ENCODE assay signal across 9 mouse cellular contexts in the genomic region with DNA sequence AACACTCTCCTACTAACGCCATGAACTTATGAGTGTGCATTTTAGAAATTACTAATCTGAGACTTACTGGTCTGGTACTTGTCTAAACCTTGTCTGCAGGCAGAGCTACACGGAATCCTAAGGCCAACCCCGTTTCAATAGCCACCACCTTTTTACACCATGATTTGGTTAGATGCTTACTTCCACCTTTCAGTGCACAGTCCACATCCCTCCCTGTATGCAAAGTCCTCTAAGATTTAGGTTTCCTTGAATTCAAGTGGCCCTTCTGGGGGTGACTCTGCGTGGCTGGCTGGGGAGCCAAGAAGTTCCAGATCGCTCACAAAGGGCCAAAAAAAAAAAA. TPM values are rescaled to one million over a fixed set of nuclear protein-coding genes. Genes with fewer than 3 reads are reported as not detected.
DNase-seq lines count a peak whose midpoint lies in the region; ATAC-seq and TF ChIP-seq lines count a peak whose summit lies in the region.
"Had no signal": no experiment of that assay in that cellular context is flagged by ENCODE, and none has a peak within 500 bp of the region (broad histone marks: within the 10 kb centered on the region; RNA-seq: fewer than 3 reads in every experiment).

No protein-coding gene starts in this region.

- 2% methylated on average over 5 of the region's 5 CpGs for WGBS in kidney, adult 2 months
- 2% methylated on average over 5 of the region's 5 CpGs for WGBS in hindbrain, embryonic 16.5 days
- 2% methylated on average over 5 of the region's 5 CpGs for WGBS in midbrain, embryonic 14.5 days

- no peak for TF ChIP-seq POLR2A in kidney, adult 2 months (IDR thresholded peaks at IDR 0.05; ENCODE audit: low read depth, low read length)
- no peak for TF ChIP-seq POLR2A in bone marrow macrophage, adult 2 months (IDR thresholded peaks at IDR 0.05; ENCODE audit: borderline replicate concordance, low read depth, low read length)

- peak overlapping the region; percentile 73 for H3K9ac ChIP-seq in hindbrain, embryonic 16.5 days (ENCODE audit: low read depth, low read length)
- H3K9ac ChIP-seq in midbrain, embryonic 14.5 days (replicated peaks; ENCODE audit: low read length) = peak overlapping the region; percentile 84; the same call in 1 of the 2 replicates

- no peak for TF ChIP-seq CTCF in kidney, adult 2 months (conservative IDR thresholded peaks at IDR 0.05; ENCODE audit: insufficient read depth, insufficient read length, low read depth, low read length)
- no peak for TF ChIP-seq CTCF in bone marrow macrophage, adult 2 months (IDR thresholded peaks at IDR 0.05; ENCODE audit: low read depth, low read length)

- no peak for DNase-seq in kidney, adult 2 months
- no peak for DNase-seq in kidney, adult 11 months
- DNase-seq in midbrain, embryonic 14.5 days = no peak
- no peak for DNase-seq in thymus, postnatal 36 days
- DNase-seq in B cell, adult 2 months = no peak
- DNase-seq in adrenal gland, adult 2 months = no peak

- H3K9me3 ChIP-seq in hindbrain, embryonic 16.5 days (ENCODE audit: control insufficient read depth, low read length) = no peaks in the 10 kb centered on the region
- H3K9me3 ChIP-seq in midbrain, embryonic 14.5 days (ENCODE audit: control insufficient read depth, low read length) = no peaks in the 10 kb centered on the region

- H3K4me2 ChIP-seq in hindbrain, embryonic 16.5 days (ENCODE audit: low read length) = peak overlapping the region; percentile 71
- H3K4me2 ChIP-seq in midbrain, embryonic 14.5 days (ENCODE audit: low read length) = peak overlapping the region; percentile 69

- no peaks in the 10 kb centered on the region for H3K27me3 ChIP-seq in kidney, adult 2 months (replicated peaks; ENCODE audit: control insufficient read depth, insufficient read depth, low read length)
- no peaks in the 10 kb centered on the region for H3K27me3 ChIP-seq in hindbrain, embryonic 16.5 days (replicated peaks; ENCODE audit: control insufficient read depth, insufficient read depth, low read length)
- H3K27me3 ChIP-seq in midbrain, embryonic 14.5 days (ENCODE audit: control insufficient read depth, insufficient read depth, low read length) = no peaks in the 10 kb centered on the region

- H3K36me3 ChIP-seq in kidney, adult 2 months (ENCODE audit: control insufficient read depth, insufficient read depth, low read length) = no peaks in the 10 kb centered on the region
- H3K36me3 ChIP-seq in hindbrain, embryonic 16.5 days (ENCODE audit: control insufficient read depth, insufficient read depth, low read length) = no peaks in the 10 kb centered on the region
- H3K36me3 ChIP-seq in midbrain, embryonic 14.5 days (ENCODE audit: control insufficient read depth, insufficient read depth, low read length) = no peaks in the 10 kb centered on the region

- peak overlapping the region; percentile 99 for H3K4me3 ChIP-seq in kidney, adult 2 months (ENCODE audit: insufficient read depth, low read depth, low read length)
- H3K4me3 ChIP-seq in bone marrow macrophage, adult 2 months (ENCODE audit: insufficient read depth, low read length) = peak overlapping the region; percentile 43
- peak overlapping the region; percentile 96 for H3K4me3 ChIP-seq in hindbrain, embryonic 16.5 days (ENCODE audit: low read length)
- peak overlapping the region; percentile 88 for H3K4me3 ChIP-seq in midbrain, embryonic 14.5 days (replicated peaks; ENCODE audit: low read depth, low read length)

- H3K4me1 ChIP-seq in kidney, adult 2 months (ENCODE audit: control insufficient read depth, insufficient read depth, low read length) = no peaks in the 10 kb centered on the region; the same call in 1 of the 2 replicates
- peaks cover 17% of the 10 kb centered on the region for H3K4me1 ChIP-seq in bone marrow macrophage, adult 2 months (ENCODE audit: control insufficient read depth, insufficient read depth, low read length)
- peaks cover 5% of the 10 kb centered on the region for H3K4me1 ChIP-seq in hindbrain, embryonic 16.5 days (ENCODE audit: control insufficient read depth, insufficient read depth, low read depth, low read length)
- H3K4me1 ChIP-seq in midbrain, embryonic 14.5 days (ENCODE audit: control insufficient read depth, insufficient read depth, low read length) = no peaks in the 10 kb centered on the region; the same call in 1 of the 2 replicates

- no peak for ATAC-seq in hindbrain, embryonic 16.5 days
- peak; percentile 24; the same call in 1 of the 2 replicates for ATAC-seq in midbrain, embryonic 14.5 days (ENCODE audit: low FRiP score, low TSS enrichment)

- H3K27ac ChIP-seq in kidney, adult 2 months (ENCODE audit: insufficient read depth, low read depth, low read length) = peak overlapping the region; percentile 56
- H3K27ac ChIP-seq in bone marrow macrophage, adult 2 months (ENCODE audit: insufficient read depth, low read depth, low read length) = peak overlapping the region; percentile 27
- H3K27ac ChIP-seq in hindbrain, embryonic 16.5 days (ENCODE audit: low read depth, low read length) = peak overlapping the region; percentile 85
- H3K27ac ChIP-seq in midbrain, embryonic 14.5 days (replicated peaks; ENCODE audit: low read depth, low read length) = peak overlapping the region; percentile 87

RNA-seq across cellular contexts. Expression of gene Cbfb, which starts 0.5 kb away (rescaled TPM):
- 4.4 and 6.1 TPM in 2 replicates for polyA plus RNA-seq in kidney, adult 2 months (2012; rRNA removed)
- polyA plus RNA-seq in bone marrow macrophage, adult 2 months (2012; ENCODE audit: insufficient read depth, insufficient read length, missing spikeins) = 124 and 130 TPM in 2 replicates
- 28.6 and 29.0 TPM in 2 replicates for polyA plus RNA-seq in hindbrain, embryonic 16.5 days (2015; fragmentation: Nextera tagmentation; extraction: Ambion mirVana)
- 25.7 and 34.7 TPM in 2 replicates for polyA plus RNA-seq in midbrain, embryonic 14.5 days (2014; fragmentation: Nextera tagmentation; extraction: Ambion mirVana)
- total RNA-seq in adrenal gland, adult 2 months (2021) = 10 to 100 TPM; 68.2 to 80.0 TPM
- polyA plus RNA-seq in adrenal gland, adult 2 months (2012; rRNA removed) = 9.3 and 14.3 TPM in 2 replicates

RNA-seq across cellular contexts. Expression of gene Ces4a, which starts 38.4 kb away (rescaled TPM):
- 0.03 TPM in 1 of 2 replicates, not detected in the other for polyA plus RNA-seq in kidney, adult 2 months (2012; rRNA removed)
- not detected in 2 replicates for polyA plus RNA-seq in bone marrow macrophage, adult 2 months (2012; ENCODE audit: insufficient read depth, insufficient read length, missing spikeins)
- polyA plus RNA-seq in hindbrain, embryonic 16.5 days (2015; fragmentation: Nextera tagmentation; extraction: Ambion mirVana) = not detected in 2 replicates
- not detected in 2 replicates for polyA plus RNA-seq in midbrain, embryonic 14.5 days (2014; fragmentation: Nextera tagmentation; extraction: Ambion mirVana)
- total RNA-seq in adrenal gland, adult 2 months (2021) = under 1 TPM in 1 of 2 experiments, not detected in 1; 0.12 TPM
- polyA plus RNA-seq in adrenal gland, adult 2 months (2012; rRNA removed) = 0.11 and 0.18 TPM in 2 replicates
- total RNA-seq: layer of hippocampus, postnatal 14 days had no signal

RNA-seq across cellular contexts. Expression of gene D230025D16Rik, which starts 54.9 kb away (rescaled TPM):
- 22.1 and 23.2 TPM in 2 replicates for polyA plus RNA-seq in kidney, adult 2 months (2012; rRNA removed)
- polyA plus RNA-seq in bone marrow macrophage, adult 2 months (2012; ENCODE audit: insufficient read depth, insufficient read length, missing spikeins) = 24.5 and 27.8 TPM in 2 replicates
- 27.9 and 31.7 TPM in 2 replicates for polyA plus RNA-seq in hindbrain, embryonic 16.5 days (2015; fragmentation: Nextera tagmentation; extraction: Ambion mirVana)
- polyA plus RNA-seq in midbrain, embryonic 14.5 days (2014; fragmentation: Nextera tagmentation; extraction: Ambion mirVana) = 38.7 and 39.9 TPM in 2 replicates
- 10 to 100 TPM; 20.9 to 30.6 TPM for total RNA-seq in adrenal gland, adult 2 months (2021)
- 19.3 and 21.5 TPM in 2 replicates for polyA plus RNA-seq in adrenal gland, adult 2 months (2012; rRNA removed)

Comparison
In these comparisons a context has a peak if more than half of its experiments do, and no peak if none do; other contexts are left out.
1. H3K27ac ChIP-seq: peak in every context shown above with its lines; median percentile 87 in midbrain, embryonic 14.5 days; 85 in hindbrain, embryonic 16.5 days; 56 in kidney, adult 2 months; 27 in bone marrow macrophage, adult 2 months.
2. H3K4me3 ChIP-seq: peak in every context shown above with its lines; median percentile 99 in kidney, adult 2 months; 96 in hindbrain, embryonic 16.5 days; 88 in midbrain, embryonic 14.5 days; 43 in bone marrow macrophage, adult 2 months.